Mouse (Mus musculus) MEL (cell line): ENCODE results near the gene Fgfr2.

Experiments used
- CHD2 ChIP-seq: IDR thresholded peaks from 2 replicates; pipeline ENCODE4 v1.6.1; 2011; ENCODE audit warnings: low read length, improper control_type of control experiment
- CTCF ChIP-seq, 3 experiments: IDR thresholded peaks in 2 of 3; conservative IDR thresholded peaks in 1 of 3; 2 replicates each; pipeline ENCODE4 v1.5.1; 2011 to 2012; ENCODE audit warnings: low read length in 3 of 3, low read depth in 2 of 3, mild to moderate bottlenecking in 2 of 3, improper control_type of control experiment in 1 of 3, inconsistent platforms in 1 of 3, mixed read lengths in 1 of 3, moderate library complexity in 1 of 3; ENCODE audit not compliant: control insufficient read depth in 1 of 3, insufficient read depth in 1 of 3, poor library complexity in 1 of 3, severe bottlenecking in 1 of 3
- E2F4 ChIP-seq: IDR thresholded peaks from 2 replicates; pipeline ENCODE4 v1.6.1; 2011; ENCODE audit warnings: low read depth, low read length, improper control_type of control experiment, borderline replicate concordance
- EP300 ChIP-seq, 2 experiments: IDR thresholded peaks; 2 replicates each; pipeline ENCODE4 v1.6.1; 2011; ENCODE audit warnings: improper control_type of control experiment in 2 of 2, low read length in 2 of 2, low read depth in 1 of 2, mild to moderate bottlenecking in 1 of 2
- GABPA ChIP-seq: IDR thresholded peaks from 2 replicates; pipeline ENCODE4 v1.6.1; 2012; ENCODE audit warnings: low read depth, mild to moderate bottlenecking, inconsistent platforms, low read length, improper control_type of control experiment, moderate library complexity
- KAT2A ChIP-seq: conservative IDR thresholded peaks from 2 replicates; pipeline ENCODE4 v1.6.1; 2012; ENCODE audit warnings: low read depth, low read length, improper control_type of control experiment, inconsistent platforms
- MAX ChIP-seq: IDR thresholded peaks from 2 replicates; pipeline ENCODE4 v1.6.1; 2011; ENCODE audit warnings: low read length, improper control_type of control experiment
- NELFE ChIP-seq: IDR thresholded peaks from 2 replicates; pipeline ENCODE4 v1.6.1; 2011; ENCODE audit warnings: low read depth, low read length, improper control_type of control experiment
- POLR2A ChIP-seq, 2 experiments: IDR thresholded peaks; 2 replicates each; pipeline ENCODE4 v1.6.1; 2011 to 2012; ENCODE audit warnings: low read length in 2 of 2, mild to moderate bottlenecking in 2 of 2, control low read depth in 1 of 2, improper control_type of control experiment in 1 of 2, low read depth in 1 of 2, moderate library complexity in 1 of 2; ENCODE audit not compliant: control insufficient read depth in 1 of 2, insufficient read depth in 1 of 2, poor library complexity in 1 of 2
- POLR2AphosphoS5 ChIP-seq: IDR thresholded peaks from 2 replicates; pipeline ENCODE4 v1.6.1; 2012; ENCODE audit warnings: low read depth, borderline replicate concordance, mild to moderate bottlenecking, inconsistent platforms, low read length, moderate library complexity, mixed read lengths
- RAD21 ChIP-seq: IDR thresholded peaks from 2 replicates; pipeline ENCODE4 v1.6.1; 2011; ENCODE audit warnings: mild to moderate bottlenecking, low read depth, low read length, improper control_type of control experiment
- SIN3A ChIP-seq: IDR thresholded peaks from 2 replicates; pipeline ENCODE4 v1.6.1; 2012; ENCODE audit warnings: low read length, improper control_type of control experiment, inconsistent platforms
- TCF12 ChIP-seq: IDR thresholded peaks from 2 replicates; pipeline ENCODE4 v1.6.1; 2014; ENCODE audit warnings: low read depth, mild to moderate bottlenecking, inconsistent platforms, low read length, improper control_type of control experiment, moderate library complexity
- ZNF384 ChIP-seq: IDR thresholded peaks from 2 replicates; pipeline ENCODE4 v1.6.1; 2012; ENCODE audit warnings: low read depth, mild to moderate bottlenecking, inconsistent platforms, low read length, improper control_type of control experiment

DNA sequence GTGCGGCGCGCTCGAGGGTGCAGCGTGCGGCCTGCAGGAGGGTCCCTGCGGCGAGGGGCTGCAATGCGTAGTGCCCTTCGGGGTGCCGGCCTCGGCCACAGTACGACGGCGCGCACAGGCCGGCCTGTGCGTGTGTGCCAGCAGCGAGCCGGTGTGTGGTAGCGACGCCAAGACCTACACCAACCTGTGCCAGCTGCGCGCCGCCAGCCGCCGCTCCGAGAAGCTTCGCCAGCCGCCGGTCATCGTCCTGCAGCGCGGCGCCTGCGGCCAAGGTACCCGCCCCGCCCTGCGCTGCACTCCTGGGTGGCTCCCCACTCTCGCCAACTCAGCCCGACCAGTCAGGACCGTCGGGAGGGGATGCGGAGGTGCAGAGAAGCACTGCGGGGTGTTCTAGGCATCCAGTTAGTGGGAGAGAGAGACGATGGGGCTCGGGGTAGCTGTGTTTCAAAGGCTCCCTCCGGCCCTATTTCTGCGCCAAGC, 2186.6 kb downstream of the Fgfr2 start:
- TF ChIP-seq CTCF (IDR thresholded peaks at IDR 0.05 in 2 of 3, conservative IDR thresholded peaks at IDR 0.05 in 1 of 3; ENCODE audit: control insufficient read depth in 1 of 3, insufficient read depth in 1 of 3, low read depth in 2 of 3, low read length in 3 of 3, poor library complexity in 1 of 3, severe bottlenecking in 1 of 3) (no peak), E2F4 (no peak), GABPA (no peak), SIN3A (no peak), ZNF384 (no peak), MAX (no peak), POLR2AphosphoS5 (no peak), POLR2A (IDR thresholded peaks at IDR 0.05; ENCODE audit: control insufficient read depth in 1 of 2, insufficient read depth in 1 of 2, low read depth in 1 of 2, low read length in 2 of 2, poor library complexity in 1 of 2) (no peak), RAD21 (no peak), KAT2A (no peak), CHD2 (no peak), EP300 (IDR thresholded peaks at IDR 0.05; ENCODE audit: low read depth in 1 of 2, low read length in 2 of 2) (no peak), NELFE (no peak), TCF12 (no peak)
